Mouse (Mus musculus) CH12.LX (cell line): ENCODE measurements around the gene Tmem132d. TPM values are rescaled to one million over a fixed set of nuclear protein-coding genes. Genes with fewer than 3 reads are reported as not detected.

Experiments
- DNase-seq: peaks from one replicate; pipeline ENCODE4 v3.0.0-alpha.2; 2013; ENCODE audit errors: extremely low read depth
- H3K27ac ChIP-seq: 2 replicates; pipeline ENCODE4 v1.5.1; 2012; ENCODE audit warnings: low read depth, mild to moderate bottlenecking, control low read depth, moderate library complexity; ENCODE audit not compliant: insufficient read depth
- H3K27me3 ChIP-seq: replicated peaks from 2 replicates; pipeline ENCODE3; 2012; ENCODE audit warnings: inconsistent platforms
- H3K36me3 ChIP-seq, 2 experiments: replicated peaks in 1 of 2; 2 replicates each; pipeline versions ENCODE3 to v1.6.1; 2012; ENCODE audit warnings: inconsistent platforms in 1 of 2, low read length in 1 of 2, mild to moderate bottlenecking in 1 of 2, mixed read lengths in 1 of 2, moderate library complexity in 1 of 2; ENCODE audit not compliant: control insufficient read depth in 1 of 2, insufficient read depth in 1 of 2
- H3K4me1 ChIP-seq, 2 experiments: 2 replicates each; pipeline ENCODE4 v1.6.1; 2012; ENCODE audit warnings: inconsistent platforms in 1 of 2, moderate library complexity in 1 of 2; ENCODE audit not compliant: insufficient read depth in 2 of 2, control insufficient read depth in 1 of 2
- H3K4me2 ChIP-seq: 2 replicates; pipeline ENCODE4 v1.6.1; 2012; ENCODE audit warnings: low read depth, mild to moderate bottlenecking, control low read depth; ENCODE audit not compliant: poor library complexity, insufficient read depth, severe bottlenecking
- H3K4me3 ChIP-seq, 3 experiments: fragments of 150-350 bp in 1 of 3; sonication (generic) in 1 of 3; replicated peaks in 1 of 3; 2 replicates each; pipeline versions ENCODE3 to v1.5.1; 2011 to 2012; ENCODE audit warnings: low read depth in 2 of 3, low read length in 2 of 3, mild to moderate bottlenecking in 2 of 3, moderate library complexity in 2 of 3, control low read depth in 1 of 3, improper control_type of control experiment in 1 of 3, inconsistent platforms in 1 of 3, mixed read lengths in 1 of 3; ENCODE audit not compliant: poor library complexity in 1 of 3
- H3K79me2 ChIP-seq: replicated peaks from 2 replicates; pipeline ENCODE4 v1.6.1; 2012; ENCODE audit warnings: mild to moderate bottlenecking, moderate library complexity; ENCODE audit not compliant: control insufficient read depth, poor library complexity, insufficient read depth, severe bottlenecking; ENCODE audit errors: extremely low read depth
- H3K9ac ChIP-seq: 2 replicates; pipeline ENCODE4 v1.6.1; 2012; ENCODE audit warnings: low read depth, mild to moderate bottlenecking, control low read depth, moderate library complexity; ENCODE audit not compliant: insufficient read depth
- H3K9me3 ChIP-seq: replicated peaks from 2 replicates; pipeline ENCODE3; 2012; ENCODE audit warnings: low read length, inconsistent platforms, mixed read lengths
- BHLHE40 ChIP-seq: IDR thresholded peaks from 2 replicates; pipeline ENCODE4 v1.6.1; 2011; ENCODE audit warnings: mild to moderate bottlenecking, low read depth, low read length, improper control_type of control experiment
- CHD2 ChIP-seq: IDR thresholded peaks from 2 replicates; pipeline ENCODE4 v1.6.1; 2011; ENCODE audit warnings: low read length, improper control_type of control experiment
- CTCF ChIP-seq, 2 experiments: IDR thresholded peaks in 1 of 2; conservative IDR thresholded peaks in 1 of 2; 2 replicates each; pipeline ENCODE4 v1.5.1; 2011 to 2012; ENCODE audit warnings: low read depth in 2 of 2, low read length in 2 of 2, improper control_type of control experiment in 1 of 2, inconsistent platforms in 1 of 2, mild to moderate bottlenecking in 1 of 2, moderate library complexity in 1 of 2
- E2F4 ChIP-seq: IDR thresholded peaks from 2 replicates; pipeline ENCODE4 v1.6.1; 2011; ENCODE audit warnings: low read depth, low read length, improper control_type of control experiment; ENCODE audit not compliant: insufficient replicate concordance
- EP300 ChIP-seq: IDR thresholded peaks from 2 replicates; pipeline ENCODE4 v1.6.1; 2011; ENCODE audit warnings: low read length, improper control_type of control experiment
- GABPA ChIP-seq: IDR thresholded peaks from 2 replicates; pipeline ENCODE4 v1.6.1; 2012; ENCODE audit warnings: low read depth, low read length, improper control_type of control experiment, inconsistent platforms; ENCODE audit not compliant: insufficient replicate concordance
- IRF4 ChIP-seq: IDR thresholded peaks from 2 replicates; pipeline ENCODE4 v1.6.1; 2014; ENCODE audit warnings: low read depth, mild to moderate bottlenecking, inconsistent platforms, low read length, improper control_type of control experiment
- JUND ChIP-seq: conservative IDR thresholded peaks from 2 replicates; pipeline ENCODE4 v1.6.1; 2011; ENCODE audit warnings: low read depth, low read length, improper control_type of control experiment
- KAT2A ChIP-seq: IDR thresholded peaks from 2 replicates; pipeline ENCODE4 v1.6.1; 2012; ENCODE audit warnings: low read length, improper control_type of control experiment, inconsistent platforms; ENCODE audit not compliant: insufficient replicate concordance
- MAFK ChIP-seq: IDR thresholded peaks from 2 replicates; pipeline ENCODE4 v1.6.1; 2011; ENCODE audit warnings: low read length, improper control_type of control experiment; ENCODE audit not compliant: insufficient replicate concordance
- MAZ ChIP-seq: IDR thresholded peaks from 2 replicates; pipeline ENCODE4 v1.6.1; 2012; ENCODE audit warnings: low read depth, mild to moderate bottlenecking, inconsistent platforms, low read length, improper control_type of control experiment, moderate library complexity
- MYC ChIP-seq: IDR thresholded peaks from 2 replicates; pipeline ENCODE4 v1.6.1; 2011; ENCODE audit warnings: low read depth, mild to moderate bottlenecking, improper control_type of control experiment, low read length
- POLR2AphosphoS2 ChIP-seq: IDR thresholded peaks from 2 replicates; pipeline ENCODE4 v1.6.1; 2011; ENCODE audit warnings: low read depth, low read length, improper control_type of control experiment
- SMC3 ChIP-seq: IDR thresholded peaks from 2 replicates; pipeline ENCODE4 v1.6.1; 2011; ENCODE audit warnings: low read depth, low read length, improper control_type of control experiment
- TCF12 ChIP-seq: IDR thresholded peaks from 2 replicates; pipeline ENCODE4 v1.6.1; 2014; ENCODE audit warnings: low read depth, mild to moderate bottlenecking, inconsistent platforms, low read length, improper control_type of control experiment
- USF2 ChIP-seq: conservative IDR thresholded peaks from 2 replicates; pipeline ENCODE4 v1.6.1; 2011; ENCODE audit warnings: low read depth, low read length, improper control_type of control experiment
- ZC3H11A ChIP-seq: IDR thresholded peaks from 2 replicates; pipeline ENCODE4 v1.6.1; 2012; ENCODE audit warnings: low read depth, mild to moderate bottlenecking, inconsistent platforms, low read length, improper control_type of control experiment
- ZKSCAN1 ChIP-seq: IDR thresholded peaks from 2 replicates; pipeline ENCODE4 v1.6.1; 2012; ENCODE audit warnings: low read depth, inconsistent platforms, low read length, improper control_type of control experiment, borderline replicate concordance
- ZNF384 ChIP-seq: IDR thresholded peaks from 2 replicates; pipeline ENCODE4 v1.6.1; 2012; ENCODE audit warnings: low read depth, low read length, improper control_type of control experiment, inconsistent platforms
- dilution Hi-C: fragments of 300-500 bp; cut with MboI; formaldehyde crosslinking; loops from 2 replicates; pipeline ENCODE4 v1.14.3; 2020; ENCODE audit warnings: low sequenced_read_pairs; ENCODE audit not compliant: extremely low pct_unique_long_range_greater_than_20kb, extremely low pct_ligation_motif_present
- in situ Hi-C: fragments of 300-500 bp; cut with MboI; formaldehyde crosslinking; loops from 3 replicates; pipeline ENCODE4 v1.14.3; 2019; ENCODE audit warnings: low sequenced_read_pairs, low pct_ligation_motif_present, low pct_unique_long_range_greater_than_20kb, mixed read lengths
- polyA plus RNA-seq: library from polyadenylated mRNA; unstranded; fragments of >175 nt; gene quantifications from 2 replicates; pipeline ENCODE4 v1.2.1, GENCODE M21; 2012; ENCODE audit warnings: low read depth; ENCODE audit not compliant: insufficient read length
- total RNA-seq, 2 experiments: library from RNA; depleted of rRNA; stranded (reverse); fragments of 300-350 nt in 1 of 2; fragments of >200 nt in 1 of 2; gene quantifications; 2 replicates each; pipeline ENCODE4 v1.2.3; 2012 to 2014

The Tmem132d gene
- total and polyA plus RNA-seq, 3 experiments: not detected

- Histone ChIP-seq H3K27ac (no peak overlapping the region), H3K4me3 (no peak overlapping the region), H3K4me1 (no peaks in the 10 kb centered on the region), H3K27me3 (no peaks in the 10 kb centered on the region)
- dilution Hi-C loops: no loop called here
- TF ChIP-seq MAZ (no peak), E2F4 (no peak), MYC (no peak), USF2 (no peak), CTCF (conservative IDR thresholded peaks at IDR 0.05 in 1 of 2, IDR thresholded peaks at IDR 0.05 in 1 of 2; ENCODE audit: low read depth in 2 of 2, low read length in 2 of 2) (no peak), ZC3H11A (no peak), KAT2A (no peak)
- TF ChIP-seq, all 38 proteins: peak for 0
- H3K9ac ChIP-seq: no peak overlapping the region
- no peak for DNase-seq
- in situ Hi-C loops: no loop called here
- no peaks in the 10 kb centered on the region for H3K36me3 ChIP-seq
- peaks cover 82% of the 10 kb centered on the region for H3K9me3 ChIP-seq
- H3K79me2 ChIP-seq: no peaks in the 10 kb centered on the region
- no peak overlapping the region for H3K4me2 ChIP-seq
Observed at GRCm38 (mm10) chr5:128119171-128119570, 313.7 kb downstream of the Tmem132d start.

- H3K4me2 ChIP-seq: no peak overlapping the region
- in situ Hi-C loops: no loop called here
Observed at GRCm38 (mm10) chr5:128113107-128113506, 319.8 kb downstream of the Tmem132d start.

GRCm38 (mm10) chr5:128112518-128112917 is 320.4 kb downstream of the Tmem132d start:
- Histone ChIP-seq H3K79me2 (no peaks in the 10 kb centered on the region), H3K9me3 (peaks cover 72% of the 10 kb centered on the region), H3K9ac (no peak overlapping the region), H3K4me2 (no peak overlapping the region), H3K27ac (no peak overlapping the region), H3K36me3 (no peaks in the 10 kb centered on the region), H3K27me3 (no peaks in the 10 kb centered on the region), H3K4me1 (no peaks in the 10 kb centered on the region), H3K4me3 (no peak overlapping the region)
- dilution Hi-C loops: no loop called here
- TF ChIP-seq KAT2A: no peak
- TF ChIP-seq POLR2AphosphoS2: no peak
- TF ChIP-seq GABPA: no peak
- TF ChIP-seq MAFK: no peak
- no peak for DNase-seq
- in situ Hi-C loops: no loop called here

More at GRCm38 (mm10) chr5:128113107-128113506, 319.8 kb downstream of the Tmem132d start:
- TF ChIP-seq CTCF (conservative IDR thresholded peaks at IDR 0.05 in 1 of 2, IDR thresholded peaks at IDR 0.05 in 1 of 2; ENCODE audit: low read depth in 2 of 2, low read length in 2 of 2) (no peak), EP300 (no peak), E2F4 (no peak), TCF12 (no peak), MYC (no peak), ZKSCAN1 (no peak), BHLHE40 (no peak), ZNF384 (no peak), SMC3 (no peak), IRF4 (no peak), CHD2 (no peak), JUND (no peak)
- Histone ChIP-seq H3K4me1 (no peaks in the 10 kb centered on the region), H3K27me3 (no peaks in the 10 kb centered on the region), H3K9me3 (peaks cover 71% of the 10 kb centered on the region), H3K9ac (no peak overlapping the region), H3K27ac (no peak overlapping the region), H3K4me3 (no peak overlapping the region), H3K36me3 (no peaks in the 10 kb centered on the region), H3K79me2 (no peaks in the 10 kb centered on the region)
- dilution Hi-C loops: no loop called here
- DNase-seq: no peak
